ENCODE assay signal across 23 mouse cellular contexts in genomic region chrX:18838668-18839067, GRCm38 (mm10).
"Had no signal": no experiment of that assay in that cellular context is flagged by ENCODE, and none has a peak within 500 bp of the region (broad histone marks: within the 10 kb centered on the region; RNA-seq: fewer than 3 reads in every experiment).

No protein-coding gene starts in this region.

- H3K4me3 ChIP-seq: gastrocnemius, adult 2 months; heart, embryonic 10.5 days; heart, embryonic 12.5 days; hindbrain, embryonic 10.5 days; hindbrain, embryonic 12.5 days; intestine, embryonic 15.5 days; kidney, embryonic 15.5 days; limb, embryonic 13.5 days; limb, embryonic 15.5 days; liver, embryonic 12.5 days had no signal

- DNase-seq: gastrocnemius, adult 2 months; gastrocnemius, postnatal 10 days; gastrocnemius, postnatal 25 days; heart, adult 18-20 months; heart, postnatal 10 days; heart, postnatal 4 days; kidney, adult 2 months; kidney, adult 9 months; kidney, postnatal 14 days; kidney, postnatal 36 days; layer of hippocampus, postnatal 36 days; left cerebral cortex, postnatal 4 days had no signal

- H3K4me1 ChIP-seq: heart, embryonic 10.5 days; heart, embryonic 12.5 days; hindbrain, embryonic 10.5 days; hindbrain, embryonic 12.5 days; intestine, embryonic 15.5 days; kidney, embryonic 15.5 days; limb, embryonic 13.5 days; limb, embryonic 15.5 days; liver, embryonic 12.5 days had no signal

- H3K27ac ChIP-seq: gastrocnemius, adult 2 months; heart, embryonic 10.5 days; hindbrain, embryonic 10.5 days; hindbrain, embryonic 12.5 days; hindbrain, embryonic 14.5 days; intestine, embryonic 15.5 days; kidney, embryonic 15.5 days; kidney, postnatal 0 days; limb, embryonic 13.5 days; limb, embryonic 15.5 days; liver, embryonic 12.5 days had no signal
